ENCODE assay signal across 19 mouse cellular contexts in the genomic region with DNA sequence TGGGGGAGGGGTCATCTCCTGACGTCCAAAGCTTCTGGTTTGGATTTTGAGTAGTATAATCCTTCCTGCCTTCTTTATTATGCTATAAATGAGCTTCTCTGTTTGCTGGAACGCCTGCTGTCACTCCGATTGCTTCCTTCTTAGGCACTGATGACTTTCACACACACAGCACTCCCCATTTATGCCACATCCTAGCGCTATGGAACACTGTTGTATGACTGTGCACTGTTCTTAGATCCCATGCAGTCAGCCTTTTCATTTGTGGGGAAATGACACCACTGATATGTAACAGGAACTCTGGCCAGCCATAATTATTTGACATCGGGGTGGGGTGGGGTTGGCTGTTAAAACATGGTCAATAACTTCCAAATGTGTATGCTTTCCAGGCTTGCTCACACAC.
"Had no signal": no experiment of that assay in that cellular context is flagged by ENCODE, and none has a peak within 500 bp of the region (broad histone marks: within the 10 kb centered on the region; RNA-seq: fewer than 3 reads in every experiment).

No protein-coding gene starts in this region.

- H3K4me3 ChIP-seq: heart, adult 2 months; heart, embryonic 12.5 days; hindbrain, embryonic 10.5 days; hindbrain, embryonic 12.5 days; intestine, embryonic 15.5 days; layer of hippocampus, adult 2 months; left cerebral cortex, adult 2 months; limb, embryonic 15.5 days; liver, embryonic 12.5 days had no signal

- H3K9me3 ChIP-seq: heart, embryonic 12.5 days; hindbrain, embryonic 10.5 days; hindbrain, embryonic 12.5 days; intestine, embryonic 15.5 days; limb, embryonic 15.5 days; liver, embryonic 12.5 days had no signal

- H3K27ac ChIP-seq: heart, adult 2 months; hindbrain, embryonic 10.5 days; hindbrain, embryonic 12.5 days; hindbrain, embryonic 14.5 days; intestine, embryonic 15.5 days; layer of hippocampus, adult 2 months; left cerebral cortex, adult 2 months; limb, embryonic 15.5 days; liver, embryonic 12.5 days; liver, embryonic 14.5 days had no signal

- DNase-seq: forebrain, postnatal 0 days; gastrocnemius, postnatal 10 days; heart, postnatal 10 days; heart, postnatal 4 days; kidney, postnatal 10 days; kidney, postnatal 4 days had no signal

- ATAC-seq: forebrain, postnatal 0 days; hindbrain, embryonic 16.5 days; inflammation-experienced regulatory T-cells, adult 6 months; intestine, embryonic 15.5 days; liver, embryonic 12.5 days had no signal

- H3K9ac ChIP-seq: forebrain, postnatal 0 days; heart, embryonic 12.5 days; hindbrain, embryonic 12.5 days; hindbrain, embryonic 14.5 days; intestine, embryonic 15.5 days; limb, embryonic 15.5 days; liver, embryonic 12.5 days; liver, embryonic 14.5 days had no signal

- H3K4me1 ChIP-seq: hindbrain, embryonic 10.5 days; liver, embryonic 12.5 days had no signal

- H3K36me3 ChIP-seq: heart, embryonic 12.5 days; hindbrain, embryonic 10.5 days; hindbrain, embryonic 12.5 days; intestine, embryonic 15.5 days; limb, embryonic 15.5 days; liver, embryonic 12.5 days had no signal

- H3K27me3 ChIP-seq: hindbrain, embryonic 12.5 days; intestine, embryonic 15.5 days; liver, embryonic 12.5 days had no signal

- H3K4me2 ChIP-seq: heart, embryonic 12.5 days; hindbrain, embryonic 12.5 days; hindbrain, embryonic 14.5 days; intestine, embryonic 15.5 days; limb, embryonic 15.5 days; liver, embryonic 12.5 days had no signal
